In the genomic region with DNA sequence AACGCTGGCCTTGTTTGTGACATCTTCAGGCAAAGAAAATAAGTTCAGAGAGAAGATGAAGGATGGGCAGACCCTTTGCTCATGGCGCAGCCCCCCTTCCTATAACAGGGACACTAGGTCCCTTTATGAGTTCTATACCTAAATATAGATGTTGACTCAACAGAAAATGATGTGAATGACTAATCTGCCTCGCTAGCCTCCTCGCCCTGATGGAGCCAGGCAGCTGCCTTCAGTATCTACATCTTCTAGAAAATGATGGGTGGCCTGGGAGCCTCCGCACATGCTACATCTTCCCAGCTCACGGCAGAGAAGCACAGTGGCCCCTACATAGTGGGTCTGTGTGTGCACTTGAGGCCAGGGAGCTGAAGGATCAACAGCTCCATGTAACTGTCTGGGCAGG, we compare ENCODE assay signal across 20 mouse cellular contexts.
A peak's percentile ranks its signal among the peaks of the same experiment; 100 is the strongest.
DNase-seq lines count a peak whose midpoint lies in the region; ATAC-seq lines count a peak whose summit lies in the region.
"Had no signal": no experiment of that assay in that cellular context is flagged by ENCODE, and none has a peak within 500 bp of the region (broad histone marks: within the 10 kb centered on the region; RNA-seq: fewer than 3 reads in every experiment).

No protein-coding gene starts in this region.

- no peaks in the 10 kb centered on the region for H3K36me3 ChIP-seq in heart, embryonic 14.5 days (ENCODE audit: control insufficient read depth, insufficient read depth, low read length)
- H3K36me3 ChIP-seq in midbrain, embryonic 15.5 days (replicated peaks), result peaks cover 14% of the 10 kb centered on the region; the same call in 1 of the 2 replicates
- peaks cover 62% of the 10 kb centered on the region for H3K36me3 ChIP-seq in midbrain, embryonic 10.5 days
- H3K36me3 ChIP-seq in neural tube, embryonic 13.5 days, result peaks cover 67% of the 10 kb centered on the region
- H3K36me3 ChIP-seq: heart, embryonic 12.5 days; kidney, embryonic 15.5 days; stomach, embryonic 15.5 days had no signal

- H3K9me3 ChIP-seq in heart, embryonic 14.5 days (ENCODE audit: control insufficient read depth, low read length), result no peaks in the 10 kb centered on the region
- no peaks in the 10 kb centered on the region for H3K9me3 ChIP-seq in midbrain, embryonic 15.5 days
- H3K9me3 ChIP-seq in midbrain, embryonic 10.5 days (replicated peaks), result no peaks in the 10 kb centered on the region
- H3K9me3 ChIP-seq in neural tube, embryonic 13.5 days, result no peaks in the 10 kb centered on the region
- H3K9me3 ChIP-seq: heart, embryonic 12.5 days; kidney, embryonic 15.5 days; stomach, embryonic 15.5 days had no signal

- 43% methylated on average over 6 of the region's 6 CpGs for WGBS in heart, embryonic 14.5 days
- WGBS in midbrain, embryonic 15.5 days, result 91% methylated on average over 6 of the region's 6 CpGs
- whole genome bisulfite sequencing in midbrain, embryonic 10.5 days, result 93% methylated on average over 6 of the region's 6 CpGs
- WGBS in neural tube, embryonic 13.5 days, result 67% methylated on average over 6 of the region's 6 CpGs

- no peak overlapping the region for H3K4me2 ChIP-seq in heart, embryonic 14.5 days (ENCODE audit: low read length)
- H3K4me2 ChIP-seq in midbrain, embryonic 15.5 days, result no peak overlapping the region
- no peak overlapping the region for H3K4me2 ChIP-seq in neural tube, embryonic 13.5 days
- H3K4me2 ChIP-seq: heart, embryonic 12.5 days; kidney, embryonic 15.5 days; stomach, embryonic 15.5 days had no signal

- H3K4me3 ChIP-seq in heart, embryonic 14.5 days (ENCODE audit: control insufficient read depth in 1 of 2, insufficient read depth in 1 of 2, low read depth in 1 of 2, low read length in 2 of 2), result no peak overlapping the region
- no peak overlapping the region for H3K4me3 ChIP-seq in midbrain, embryonic 15.5 days
- H3K4me3 ChIP-seq in midbrain, embryonic 10.5 days, result no peak overlapping the region
- H3K4me3 ChIP-seq in neural tube, embryonic 13.5 days, result no peak overlapping the region
- H3K4me3 ChIP-seq: heart, embryonic 12.5 days; kidney, embryonic 15.5 days; stomach, embryonic 15.5 days had no signal

- H3K27me3 ChIP-seq in heart, embryonic 14.5 days (ENCODE audit: control insufficient read depth, insufficient read depth, low read length), result no peaks in the 10 kb centered on the region
- no peaks in the 10 kb centered on the region for H3K27me3 ChIP-seq in midbrain, embryonic 15.5 days (replicated peaks)
- no peaks in the 10 kb centered on the region for H3K27me3 ChIP-seq in midbrain, embryonic 10.5 days (ENCODE audit: low read depth, poor library complexity, severe bottlenecking)
- no peaks in the 10 kb centered on the region for H3K27me3 ChIP-seq in neural tube, embryonic 13.5 days
- H3K27me3 ChIP-seq: heart, embryonic 12.5 days; kidney, embryonic 15.5 days; stomach, embryonic 15.5 days had no signal

- peaks cover 11 to 19% of the 10 kb centered on the region in 2 experiments; a peak in 3 of 4 replicates for H3K4me1 ChIP-seq in heart, embryonic 14.5 days (ENCODE audit: control insufficient read depth in 2 of 2, insufficient read depth in 2 of 2, low read length in 2 of 2)
- H3K4me1 ChIP-seq in midbrain, embryonic 15.5 days, result peaks cover 19% of the 10 kb centered on the region
- H3K4me1 ChIP-seq in midbrain, embryonic 10.5 days, result peaks cover 8% of the 10 kb centered on the region; the same call in 1 of the 2 replicates
- peaks cover 45% of the 10 kb centered on the region for H3K4me1 ChIP-seq in neural tube, embryonic 13.5 days (replicated peaks)
- H3K4me1 ChIP-seq: stomach, embryonic 15.5 days had no signal

- intact Hi-C loops in heart, postnatal 25 days (cut with DNase I), result no loop called here

- H3K27ac ChIP-seq in heart, embryonic 14.5 days (replicated peaks in 1 of 2; ENCODE audit: control insufficient read depth in 1 of 2, insufficient read depth in 1 of 2, low read depth in 2 of 2, low read length in 2 of 2), result no peak overlapping the region
- peak overlapping the region; percentile 34; the same call in 1 of the 2 replicates for H3K27ac ChIP-seq in midbrain, embryonic 15.5 days
- H3K27ac ChIP-seq in midbrain, embryonic 10.5 days (replicated peaks), result no peak overlapping the region
- H3K27ac ChIP-seq in neural tube, embryonic 13.5 days (replicated peaks), result peak overlapping the region; percentile 68
- H3K27ac ChIP-seq: kidney, embryonic 15.5 days; stomach, embryonic 15.5 days had no signal

- no peak for DNase-seq in heart, postnatal 25 days (ENCODE audit: low spot score)
- DNase-seq in midbrain, embryonic 10.5 days (ENCODE audit: low spot score), result no peak
- peak; percentile 57 for DNase-seq in brain, adult 2 months (ENCODE audit: low read depth, low spot score)
- DNase-seq in cerebellum, postnatal 10 days, result no peak
- no peak for DNase-seq in left cerebral cortex, adult 11 months (ENCODE audit: low spot score)
- DNase-seq: adrenal gland, adult 2 months; B cell, adult 2 months; cerebellum, adult 9-10 months; heart, postnatal 4 days; liver, postnatal 0 days; lung, postnatal 10 days; thymus, adult 2 months had no signal

- ATAC-seq in heart, embryonic 14.5 days (ENCODE audit: insufficient number of reproducible peaks, insufficient read depth, low FRiP score, low read depth), result 0 out of 2 replicates have a peak, but pooled peaks have one; percentile 26
- ATAC-seq in midbrain, embryonic 15.5 days (replicated peaks), result 0 out of 2 replicates have a peak, but pooled peaks have one; percentile 16
- ATAC-seq in neural tube, embryonic 13.5 days (ENCODE audit: low read depth), result no peak
- ATAC-seq: forebrain, embryonic 14.5 days; intestine, postnatal 0 days; liver, postnatal 0 days had no signal

- H3K9ac ChIP-seq in heart, embryonic 14.5 days (ENCODE audit: low read length), result no peak overlapping the region
- no peak overlapping the region for H3K9ac ChIP-seq in midbrain, embryonic 15.5 days
- H3K9ac ChIP-seq in neural tube, embryonic 13.5 days, result no peak overlapping the region
- H3K9ac ChIP-seq: heart, embryonic 12.5 days; kidney, embryonic 15.5 days; liver, postnatal 0 days; stomach, embryonic 15.5 days had no signal

Comparison
In these comparisons a context has a peak if more than half of its experiments do, and no peak if none do; other contexts are left out.
1. H3K27ac ChIP-seq: peak in midbrain, embryonic 15.5 days (single experiment) and neural tube, embryonic 13.5 days (single experiment); none in heart, embryonic 14.5 days (0 of 2) and midbrain, embryonic 10.5 days (single experiment).